Mouse (Mus musculus) bone marrow macrophage, adult 2 months (primary cell): ENCODE data around the gene Kcnk13. TPM values are rescaled to one million over a fixed set of nuclear protein-coding genes. Genes with fewer than 3 reads are reported as not detected.
"Not testable (repeated sequence)": the region's sequence is repeated elsewhere in the genome, so short reads cannot be mapped to it uniquely, and the experiment has no call there.

Experiments used
- H3K27ac ChIP-seq: 2 replicates; pipeline ENCODE4 v1.5.1; 2012; ENCODE audit warnings: low read depth, low read length; ENCODE audit not compliant: insufficient read depth
- H3K4me1 ChIP-seq: 2 replicates; pipeline ENCODE4 v1.6.1; 2012; ENCODE audit warnings: low read length; ENCODE audit not compliant: control insufficient read depth, insufficient read depth
- H3K4me3 ChIP-seq: 2 replicates; pipeline ENCODE4 v1.5.1; 2012; ENCODE audit warnings: mild to moderate bottlenecking, low read length, moderate library complexity; ENCODE audit not compliant: insufficient read depth
- CTCF ChIP-seq: IDR thresholded peaks from 2 replicates; pipeline ENCODE4 v1.5.1; 2012; ENCODE audit warnings: low read depth, mild to moderate bottlenecking, low read length, moderate library complexity
- POLR2A ChIP-seq: IDR thresholded peaks from 2 replicates; pipeline ENCODE4 v1.6.1; 2012; ENCODE audit warnings: mild to moderate bottlenecking, low read depth, low read length, borderline replicate concordance
- polyA plus RNA-seq: library from polyadenylated mRNA; stranded (reverse); fragments of >200 nt; gene quantifications from 2 replicates; pipeline ENCODE4 v1.2.4, GENCODE M21; 2012; ENCODE audit not compliant: missing spikeins, insufficient read depth, insufficient read length

Gene Kcnk13
- polyA plus RNA-seq, 1 experiment, result 28.3 TPM

DNA sequence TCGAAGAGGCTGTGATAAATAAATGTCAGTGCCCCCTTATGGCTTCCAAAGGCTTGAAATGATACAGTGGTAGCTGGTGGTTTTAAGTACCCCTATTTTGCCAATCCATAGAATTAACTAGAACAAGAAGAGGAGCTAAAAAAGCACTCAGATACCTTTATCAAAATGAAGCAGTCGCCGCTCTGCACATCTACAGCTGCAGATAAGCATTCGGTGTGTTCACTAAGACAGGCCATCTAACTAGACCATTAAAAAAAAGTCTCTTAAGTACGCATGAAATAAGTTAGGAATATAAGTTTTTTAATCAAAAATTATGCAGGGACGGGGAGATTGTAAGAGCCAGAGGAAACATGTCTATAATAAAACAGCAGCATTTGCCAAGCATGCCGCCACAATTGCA, 3.6 kb upstream of the Kcnk13 start:
- no peak overlapping the region for H3K4me3 ChIP-seq
- no peak overlapping the region for H3K27ac ChIP-seq
- TF ChIP-seq POLR2A, result no peak
- H3K4me1 ChIP-seq, result peaks cover 8% of the 10 kb centered on the region

DNA sequence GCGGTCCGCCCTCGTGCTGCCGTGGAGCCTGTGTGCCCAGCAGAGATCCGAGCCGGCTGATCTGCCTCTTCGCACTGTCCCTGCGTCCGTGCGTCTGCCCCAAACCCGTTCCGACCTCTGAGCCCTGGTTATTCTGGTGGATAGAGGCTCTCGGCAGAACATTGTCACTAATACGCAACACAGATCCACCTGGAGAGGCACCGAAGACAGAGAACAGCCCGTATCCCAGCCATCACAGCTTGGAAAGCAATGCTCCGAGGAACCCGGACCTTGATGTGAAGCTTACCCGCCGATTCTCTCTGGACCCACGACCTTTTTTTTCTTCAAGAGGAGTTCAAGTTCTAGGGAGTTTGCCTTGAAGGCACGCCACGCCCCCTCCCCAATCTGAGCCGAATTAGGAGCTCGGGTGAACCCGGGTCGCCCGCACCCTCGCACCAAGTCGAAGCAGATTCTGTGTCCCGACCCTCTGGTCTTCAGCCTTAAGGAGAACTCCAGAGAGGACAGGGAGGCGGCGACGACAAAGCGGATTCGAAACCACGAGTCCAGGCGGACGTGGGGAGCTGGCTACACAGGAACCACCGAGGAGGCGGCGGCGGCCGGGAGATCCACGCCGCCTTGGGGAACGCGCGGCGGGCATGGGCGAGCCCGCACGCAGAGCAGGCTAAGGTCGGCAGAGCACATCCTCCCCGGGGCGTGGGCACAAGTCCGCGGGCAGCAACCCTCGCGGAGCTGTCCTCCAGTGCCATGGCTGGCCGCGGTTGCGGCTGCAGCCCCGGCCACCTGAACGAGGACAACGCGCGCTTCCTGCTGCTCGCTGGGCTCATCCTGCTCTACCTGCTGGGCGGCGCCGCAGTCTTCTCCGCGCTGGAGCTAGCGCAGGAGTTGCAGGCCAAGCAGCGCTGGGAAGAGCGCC, 1.2 kb downstream of the Kcnk13 start:
- H3K27ac ChIP-seq, result peak overlapping the region; percentile 92
- H3K4me3 ChIP-seq, result peak overlapping the region; percentile 83
- H3K4me1 ChIP-seq, result peaks cover 23% of the 10 kb centered on the region
- no peak for TF ChIP-seq CTCF
- no peak for TF ChIP-seq POLR2A

DNA sequence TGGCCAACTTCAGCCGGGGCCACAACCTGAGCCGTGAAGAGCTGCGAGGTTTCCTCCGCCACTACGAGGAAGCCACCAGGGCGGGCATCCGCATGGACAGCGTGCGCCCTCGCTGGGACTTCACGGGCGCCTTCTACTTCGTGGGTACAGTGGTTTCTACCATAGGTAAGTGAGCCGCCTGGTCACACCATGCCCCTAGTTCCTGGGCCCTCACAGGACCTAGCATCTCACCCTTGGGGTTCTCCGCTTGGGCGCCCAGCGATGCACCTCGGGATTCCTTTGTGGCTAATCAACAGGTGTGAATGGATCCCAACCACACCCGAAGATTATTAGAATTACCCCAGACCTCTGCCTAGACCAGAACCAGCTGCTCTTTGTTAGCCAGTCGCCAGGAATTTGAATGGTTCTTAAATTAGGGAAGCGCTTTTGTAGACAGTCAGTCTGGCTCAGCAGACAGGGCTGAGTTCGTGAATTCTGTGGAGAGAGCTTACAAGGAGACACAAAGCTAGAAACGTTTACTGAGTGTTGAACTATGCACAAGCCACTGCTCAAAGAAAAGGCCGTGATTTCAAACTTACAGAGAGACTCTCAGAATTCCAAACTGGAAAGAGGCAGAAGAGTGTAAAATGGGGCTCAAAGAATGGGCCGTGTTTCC, 1.9 kb downstream of the Kcnk13 start:
- H3K4me3 ChIP-seq, result peak overlapping the region; percentile 83
- TF ChIP-seq POLR2A, result no peak
- TF ChIP-seq CTCF, result no peak
- peak overlapping the region; percentile 92 for H3K27ac ChIP-seq
- peaks cover 23% of the 10 kb centered on the region for H3K4me1 ChIP-seq

- peaks cover 23% of the 10 kb centered on the region for H3K4me1 ChIP-seq
- no peak; the same call in none of the 2 replicates for TF ChIP-seq POLR2A
- no peak for TF ChIP-seq CTCF
- H3K4me3 ChIP-seq, result peak overlapping the region; percentile 83
- H3K27ac ChIP-seq, result peak overlapping the region; percentile 92
These were observed 2.6 kb downstream of the Kcnk13 start for GRCm38 (mm10) chr12:99966881-99967363.

DNA sequence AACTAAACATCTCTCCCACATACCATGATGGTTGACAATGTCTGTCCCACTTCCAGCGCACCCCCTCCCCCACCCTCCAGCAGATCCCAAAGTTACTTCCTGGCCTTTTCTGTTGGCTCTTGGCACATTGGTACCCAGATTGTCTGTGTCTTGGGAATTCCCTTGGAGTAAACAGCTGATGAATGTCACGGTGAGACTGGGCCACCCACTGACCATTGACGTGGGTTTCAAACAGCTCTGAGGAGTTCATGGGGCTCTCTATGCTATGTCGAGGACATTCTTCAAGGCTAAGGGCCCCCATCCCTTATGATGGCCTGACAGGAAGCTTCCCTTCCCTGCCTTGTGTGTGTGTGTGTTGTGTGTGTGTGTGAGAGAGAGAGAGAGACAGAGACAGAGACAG, 5.6 kb downstream of the Kcnk13 start:
- TF ChIP-seq POLR2A (no peak), CTCF (no peak)
- H3K27ac ChIP-seq, result no peak overlapping the region
- H3K4me3 ChIP-seq, result no peak overlapping the region
- peaks cover 30% of the 10 kb centered on the region for H3K4me1 ChIP-seq

- peaks cover 37% of the 10 kb centered on the region for H3K4me1 ChIP-seq
- H3K4me3 ChIP-seq, H3K27ac ChIP-seq: not testable (repeated sequence)
These were observed 7.1 kb downstream of the Kcnk13 start for GRCm38 (mm10) chr12:99971205-99971894.

GRCm38 (mm10) chr12:99972825-99973224, 8.5 kb downstream of the Kcnk13 start:
- no peak overlapping the region for H3K4me3 ChIP-seq
- TF ChIP-seq CTCF, result no peak
- no peak for TF ChIP-seq POLR2A

DNA sequence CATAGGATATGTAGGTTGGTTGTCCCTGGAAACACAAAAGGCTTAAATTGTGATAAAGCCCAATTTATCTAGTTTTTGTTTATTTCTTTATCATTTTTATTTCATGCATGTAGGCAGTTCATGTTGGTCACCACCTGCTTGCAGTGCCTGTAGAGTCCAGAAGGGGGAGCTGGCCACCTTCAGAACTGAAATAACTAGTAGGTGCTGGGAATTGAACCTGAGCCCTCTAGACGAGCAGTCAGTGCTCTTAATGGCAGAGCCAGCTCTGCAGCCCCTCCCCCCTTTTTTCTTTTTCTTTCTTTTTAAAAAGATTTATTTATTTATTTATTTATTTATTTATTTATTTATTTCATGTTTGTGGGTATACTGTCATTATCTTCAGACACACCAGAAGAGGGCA, 9.4 kb downstream of the Kcnk13 start:
- peaks cover 30% of the 10 kb centered on the region for H3K4me1 ChIP-seq
- H3K4me3 ChIP-seq, result no peak overlapping the region
- H3K27ac ChIP-seq, result peak overlapping the region; percentile 69; the same call in 1 of the 2 replicates
- TF ChIP-seq CTCF, result peak; percentile 66
- no peak for TF ChIP-seq POLR2A

More at GRCm38 (mm10) chr12:99972825-99973224, 8.5 kb downstream of the Kcnk13 start:
- Histone ChIP-seq H3K27ac (no peak overlapping the region), H3K4me1 (peaks cover 35% of the 10 kb centered on the region)

DNA sequence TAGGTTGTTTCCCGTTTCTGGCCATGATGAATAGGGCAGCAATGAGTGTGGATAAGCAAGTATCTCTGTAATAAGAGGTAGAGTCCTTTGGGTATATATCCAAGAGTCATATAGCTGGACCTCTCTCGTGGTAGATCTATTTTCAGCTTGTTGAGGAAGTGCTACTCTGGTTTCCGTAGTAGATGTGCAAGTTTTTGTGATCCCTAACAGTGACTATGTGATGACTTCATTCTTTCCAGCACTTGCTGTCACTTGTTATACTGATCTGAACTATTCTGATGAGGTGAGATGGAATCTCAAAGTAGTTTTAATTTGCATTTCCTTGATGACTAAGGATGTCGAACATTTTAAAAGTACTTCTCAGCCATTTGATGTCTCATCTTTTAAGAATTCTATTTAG, 15.2 kb downstream of the Kcnk13 start:
- TF ChIP-seq POLR2A (no peak), CTCF (no peak)
- Histone ChIP-seq H3K4me1 (peaks cover 26% of the 10 kb centered on the region), H3K27ac (peak overlapping the region; percentile 88)

GRCm38 (mm10) chr12:99986797-99987196, 22.5 kb downstream of the Kcnk13 start:
- no peak overlapping the region for H3K4me3 ChIP-seq
- no peak for TF ChIP-seq CTCF
- TF ChIP-seq POLR2A, result no peak

More for the DNA sequence above, 15.2 kb downstream of the Kcnk13 start:
- peak overlapping the region; percentile 32 for H3K4me3 ChIP-seq

More at GRCm38 (mm10) chr12:99986797-99987196, 22.5 kb downstream of the Kcnk13 start:
- Histone ChIP-seq H3K27ac (no peak overlapping the region), H3K4me1 (peaks cover 24% of the 10 kb centered on the region)
